Mouse (Mus musculus) CH12F3 (cell line): ENCODE results near the gene Gm595.

ENCODE experiments used
- in situ Hi-C: fragments of 300-500 bp; cut with MboI; formaldehyde crosslinking; loops from 2 replicates; pipeline ENCODE4 v1.14.3; 2020; ENCODE audit warnings: low sequenced_read_pairs

Gene Gm595

DNA sequence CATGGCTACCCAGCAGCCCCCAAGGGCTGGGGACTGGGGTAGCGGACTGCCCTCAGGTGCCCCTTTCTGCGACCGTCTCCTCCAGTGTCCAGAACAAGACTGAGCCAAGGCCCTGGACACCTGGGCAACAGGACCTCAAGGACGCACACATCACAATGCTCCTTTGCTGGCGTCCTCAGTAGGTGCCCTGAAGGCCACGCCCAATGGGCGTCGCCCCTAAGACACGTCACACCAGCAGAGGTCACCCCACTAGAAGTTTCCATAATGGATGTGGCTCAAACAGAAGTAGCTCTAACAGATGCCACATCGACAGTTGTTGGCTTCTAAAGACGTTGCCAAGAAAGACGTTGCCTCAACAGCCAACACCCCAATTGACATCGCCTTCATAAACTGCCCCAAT is at the start of gene Gm595:
Gm595 (minus strand) TSS at position 101 of the 400 bp plus-strand sequence.
- in situ Hi-C loops: loop anchor here (25.0 kb wide), 1 partner anchor 435 kb away; no protein-coding TSS in a partner anchor

GRCm38 (mm10) chrX:48908421-48908820 is 30.9 kb upstream of the Gm595 start:
- in situ Hi-C loops: no loop called here

DNA sequence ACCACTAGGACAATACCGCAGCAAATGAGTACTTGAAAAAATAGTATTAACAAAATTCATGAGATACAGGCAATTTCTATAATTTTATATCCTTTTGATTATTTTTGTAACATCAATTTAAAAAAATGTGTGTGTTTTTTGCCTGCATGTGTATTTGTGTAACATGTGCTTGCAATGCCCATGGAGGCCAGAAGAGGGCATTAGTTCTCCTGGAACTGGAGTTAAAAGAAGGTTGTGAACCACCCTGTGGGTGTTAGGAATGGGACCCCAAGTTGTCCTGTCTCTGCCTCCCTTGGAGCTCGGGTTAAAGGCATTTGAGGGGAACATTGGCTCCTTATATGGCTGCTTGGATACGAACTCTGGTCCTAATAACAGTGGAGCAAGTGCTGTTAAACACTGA is 26.2 kb upstream of the Gm595 start:
- in situ Hi-C loops: no loop called here

- in situ Hi-C loops: loop anchor here (25.0 kb wide), 1 partner anchor 413 kb away; no protein-coding TSS in a partner anchor
Observed at GRCm38 (mm10) chrX:48899555-48899954, 22.0 kb upstream of the Gm595 start.

DNA sequence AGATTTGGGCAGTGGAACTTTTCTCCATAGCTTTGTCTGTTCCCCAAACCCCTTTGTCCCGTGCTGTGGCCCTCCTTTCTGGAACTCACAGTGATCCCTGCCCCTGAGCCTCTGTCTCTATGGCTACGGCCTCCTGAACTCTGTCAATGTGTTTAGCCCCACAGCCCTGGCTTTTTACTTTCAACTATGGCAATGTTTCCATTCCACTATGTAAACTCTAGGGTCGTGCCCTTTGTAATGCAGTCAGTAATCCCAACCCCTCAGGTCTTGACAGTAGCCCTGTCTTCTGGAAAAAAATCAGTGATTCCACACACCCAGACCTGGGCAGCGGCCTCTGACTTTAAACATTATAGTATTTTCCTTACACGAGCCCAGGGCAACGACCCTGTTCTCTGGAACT is 19.3 kb upstream of the Gm595 start:
- in situ Hi-C loops: loop anchor here (25.0 kb wide), 1 partner anchor 415 kb away; no protein-coding TSS in a partner anchor

DNA sequence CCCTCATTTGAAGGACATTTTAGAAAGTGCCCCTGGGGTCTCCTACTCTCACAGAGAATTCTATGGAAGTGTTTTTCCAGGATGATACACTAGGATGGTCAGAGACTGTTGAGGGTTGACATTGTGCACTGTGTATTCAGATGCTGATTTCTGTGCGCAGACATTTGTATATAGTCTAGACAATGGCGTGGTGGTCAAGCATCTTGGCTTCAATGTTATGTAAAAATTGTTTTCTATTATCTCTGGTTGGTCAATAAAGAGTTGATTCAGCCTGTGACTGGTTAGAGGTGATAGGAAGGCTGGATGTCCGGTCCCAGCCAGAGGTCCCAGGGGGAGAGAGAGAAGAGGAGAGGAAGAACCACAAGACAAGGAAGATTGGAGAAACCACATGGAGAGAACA is 16.4 kb upstream of the Gm595 start:
- in situ Hi-C loops: loop anchor here (25.0 kb wide), 1 partner anchor 418 kb away; no protein-coding TSS in a partner anchor

- in situ Hi-C loops: loop anchor here (25.0 kb wide), 1 partner anchor 422 kb away; no protein-coding TSS in a partner anchor
Observed at GRCm38 (mm10) chrX:48890259-48890658, 12.7 kb upstream of the Gm595 start.

- in situ Hi-C loops: loop anchor here (25.0 kb wide), 1 partner anchor 428 kb away; no protein-coding TSS in a partner anchor
Observed at GRCm38 (mm10) chrX:48884615-48885014, 7.1 kb upstream of the Gm595 start.
